Mouse (Mus musculus) olfactory bulb, adult 2 months (tissue): ENCODE data around the gene Tshz2.

ENCODE experiments used
- CTCF ChIP-seq: fragments of 200-500 bp; IDR thresholded peaks from 2 replicates; pipeline ENCODE4 v1.5.1; 2012; ENCODE audit warnings: low read depth, mild to moderate bottlenecking, low read length, moderate library complexity; ENCODE audit not compliant: insufficient read depth
- POLR2A ChIP-seq: fragments of 200-500 bp; IDR thresholded peaks from 2 replicates; pipeline ENCODE4 v1.6.1; 2012; ENCODE audit warnings: mild to moderate bottlenecking, low read depth, low read length, moderate library complexity; ENCODE audit not compliant: insufficient read depth

GRCm38 (mm10) chr2:169777242-169777641 lies 144.4 kb downstream of the Tshz2 start:
- TF ChIP-seq CTCF (no peak), POLR2A (no peak)
